ENCODE assay signal across 16 mouse cellular contexts in genomic region chr9:77561827-77562226, GRCm38 (mm10).
"Had no signal": no experiment of that assay in that cellular context is flagged by ENCODE, and none has a peak within 500 bp of the region (broad histone marks: within the 10 kb centered on the region; RNA-seq: fewer than 3 reads in every experiment).

No protein-coding gene starts in this region.

- H3K4me2 ChIP-seq: neural tube, embryonic 13.5 days; neural tube, embryonic 15.5 days; stomach, embryonic 15.5 days had no signal

- H3K27me3 ChIP-seq: neural tube, embryonic 13.5 days; neural tube, embryonic 15.5 days; stomach, embryonic 15.5 days had no signal

- H3K36me3 ChIP-seq: neural tube, embryonic 13.5 days; neural tube, embryonic 15.5 days; stomach, embryonic 15.5 days had no signal

- H3K4me1 ChIP-seq: neural tube, embryonic 13.5 days; neural tube, embryonic 15.5 days; stomach, embryonic 15.5 days had no signal

- H3K27ac ChIP-seq: neural tube, embryonic 13.5 days; neural tube, embryonic 15.5 days; stomach, embryonic 15.5 days; stomach, postnatal 0 days had no signal

- H3K9ac ChIP-seq: neural tube, embryonic 13.5 days; neural tube, embryonic 15.5 days; stomach, embryonic 15.5 days had no signal

- DNase-seq: retina, postnatal 1 day; right cerebral cortex, adult 18-20 months; right cerebral cortex, postnatal 14 days; right cerebral cortex, postnatal 25 days; right cerebral cortex, postnatal 4 days; spleen, adult 18-20 months; thymus, adult 18-20 months; thymus, adult 2 months; thymus, postnatal 14 days; thymus, postnatal 25 days; thymus, postnatal 36 days; thymus, postnatal 4 days had no signal

- H3K4me3 ChIP-seq: neural tube, embryonic 13.5 days; neural tube, embryonic 15.5 days; stomach, embryonic 15.5 days had no signal

- H3K9me3 ChIP-seq: neural tube, embryonic 13.5 days; neural tube, embryonic 15.5 days; stomach, embryonic 15.5 days had no signal
